Mouse (Mus musculus): ENCODE measurements around the gene Tmem216. TPM values are rescaled to one million over a fixed set of nuclear protein-coding genes. Genes with fewer than 3 reads are reported as not detected.

Tmem216 gene
- polyA plus RNA-seq (2014; fragmentation: Nextera tagmentation; extraction: Ambion mirVana) = 59.2 and 60.2 TPM in 2 replicates

DNA sequence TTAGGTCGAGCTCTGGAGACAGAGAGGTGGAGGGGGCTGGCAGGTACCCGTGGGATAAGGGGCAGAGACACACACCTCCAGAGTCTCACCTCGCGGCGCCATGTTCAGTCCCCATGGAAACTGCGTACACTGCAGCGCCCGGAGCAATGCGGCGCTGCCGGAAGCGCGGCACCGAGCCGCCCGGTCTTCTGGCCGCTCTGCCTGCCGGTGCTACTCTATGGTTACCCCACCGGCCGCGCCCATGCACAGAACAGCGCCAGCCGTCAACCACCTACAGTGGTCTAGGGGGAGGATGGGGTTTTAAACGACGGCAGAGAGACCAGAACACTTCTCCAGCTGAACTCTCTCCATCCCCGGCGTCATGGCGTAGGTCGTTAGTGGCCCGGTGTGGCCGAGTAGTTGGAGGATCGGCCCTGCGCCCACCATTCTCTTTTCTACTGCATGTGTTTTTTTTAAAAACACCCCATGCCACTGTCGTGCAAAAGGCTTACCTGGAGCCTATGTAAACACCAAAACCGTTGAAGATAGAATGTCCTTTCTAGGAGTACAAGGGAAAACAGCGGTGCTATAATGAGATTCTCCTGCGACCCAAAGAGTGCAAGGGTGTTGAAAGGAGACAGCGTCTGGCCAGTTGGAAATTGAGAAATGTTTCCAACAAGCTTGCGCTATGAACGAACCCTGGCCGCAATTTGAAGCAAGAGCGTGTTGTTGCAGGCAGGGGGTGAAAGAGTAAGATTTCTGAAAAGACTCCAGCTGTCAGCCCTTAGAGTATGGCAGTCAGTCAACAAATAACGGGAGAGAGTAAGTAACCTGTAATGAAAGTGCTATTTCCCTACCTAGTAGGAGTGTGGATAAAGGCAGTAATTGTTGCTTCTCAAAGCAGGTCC is at the start of gene Tmem216:
Tmem216 (minus strand) TSS at position 615 of the 887 bp plus-strand sequence.
- Histone ChIP-seq H3K27me3 (ENCODE audit: insufficient read depth, low read length) (no peaks in the 10 kb centered on the region), H3K9ac (peak within 1 kb of the TSS; percentile 64), H3K4me3 (ENCODE audit: low read depth, low read length) (peak within 1 kb of the TSS; percentile 66), H3K9me3 (ENCODE audit: low read depth, low read length) (no peaks in the 10 kb centered on the region), H3K4me2 (peak within 1 kb of the TSS; percentile 89), H3K27ac (ENCODE audit: low read depth) (peak within 1 kb of the TSS; percentile 58), H3K4me1 (ENCODE audit: insufficient read depth) (0 out of 2 replicates have a peak, but pooled peaks cover 6% of the 10 kb centered on the region), H3K36me3 (ENCODE audit: insufficient read depth) (peaks cover 18% of the 10 kb centered on the region)
- WGBS = 1% methylated on average over 43 of the region's 43 CpGs
- peak; percentile 90 for DNase-seq
- TF ChIP-seq CTCF (IDR thresholded peaks at IDR 0.05; ENCODE audit: low read depth) = peak; percentile 17; the same call in 1 of the 2 replicates
- ATAC-seq (ENCODE audit: insufficient read depth) = peak; percentile 99

- H3K36me3 ChIP-seq (ENCODE audit: insufficient read depth) = peaks cover 37% of the 10 kb centered on the region
- peak; percentile 80 for TF ChIP-seq CTCF (IDR thresholded peaks at IDR 0.05; ENCODE audit: low read depth)
- no peaks in the 10 kb centered on the region for H3K9me3 ChIP-seq (ENCODE audit: low read depth, low read length)
- peak; percentile 99 for DNase-seq
- H3K9ac ChIP-seq = peak within 1 kb of the TSS; percentile 94
- peak within 1 kb of the TSS; percentile 92 for H3K27ac ChIP-seq (ENCODE audit: low read depth)
- ATAC-seq (ENCODE audit: insufficient read depth) = peak; percentile 96
- peak within 1 kb of the TSS; percentile 75 for H3K4me2 ChIP-seq
- H3K4me1 ChIP-seq (ENCODE audit: insufficient read depth) = peaks cover 9% of the 10 kb centered on the region; the same call in 1 of the 2 replicates
- H3K27me3 ChIP-seq (ENCODE audit: insufficient read depth, low read length) = no peaks in the 10 kb centered on the region
- WGBS = under 1% methylated on average over 49 of the region's 49 CpGs
- H3K4me3 ChIP-seq (ENCODE audit: low read depth, low read length) = peak within 1 kb of the TSS; percentile 94
Observed at GRCm38 (mm10) chr19:10605293-10605900, 49.4 kb upstream of the Tmem216 start, which contains the start of the genes Ddb1 and Tkfc. Gene Ddb1 (plus strand): TSS chr19:10605327. Gene Tkfc (minus strand): TSS chr19:10605654.

- H3K4me2 ChIP-seq = peak overlapping the region; percentile 71
- 39% methylated on average over 3 of the region's 3 CpGs for WGBS
- H3K9me3 ChIP-seq (ENCODE audit: low read depth, low read length) = no peaks in the 10 kb centered on the region
- TF ChIP-seq CTCF (IDR thresholded peaks at IDR 0.05; ENCODE audit: low read depth) = no peak
- peak overlapping the region; percentile 94 for H3K4me3 ChIP-seq (ENCODE audit: low read depth, low read length)
- ATAC-seq (ENCODE audit: insufficient read depth) (no peak), DNase-seq (no peak)
- peak overlapping the region; percentile 92 for H3K27ac ChIP-seq (ENCODE audit: low read depth)
- no peaks in the 10 kb centered on the region for H3K27me3 ChIP-seq (ENCODE audit: insufficient read depth, low read length)
- peaks cover 9% of the 10 kb centered on the region; the same call in 1 of the 2 replicates for H3K4me1 ChIP-seq (ENCODE audit: insufficient read depth)
- H3K9ac ChIP-seq = peak overlapping the region; percentile 70
- peaks cover 31% of the 10 kb centered on the region for H3K36me3 ChIP-seq (ENCODE audit: insufficient read depth)
Observed at GRCm38 (mm10) chr19:10604534-10604933, 48.5 kb upstream of the Tmem216 start.

DNA sequence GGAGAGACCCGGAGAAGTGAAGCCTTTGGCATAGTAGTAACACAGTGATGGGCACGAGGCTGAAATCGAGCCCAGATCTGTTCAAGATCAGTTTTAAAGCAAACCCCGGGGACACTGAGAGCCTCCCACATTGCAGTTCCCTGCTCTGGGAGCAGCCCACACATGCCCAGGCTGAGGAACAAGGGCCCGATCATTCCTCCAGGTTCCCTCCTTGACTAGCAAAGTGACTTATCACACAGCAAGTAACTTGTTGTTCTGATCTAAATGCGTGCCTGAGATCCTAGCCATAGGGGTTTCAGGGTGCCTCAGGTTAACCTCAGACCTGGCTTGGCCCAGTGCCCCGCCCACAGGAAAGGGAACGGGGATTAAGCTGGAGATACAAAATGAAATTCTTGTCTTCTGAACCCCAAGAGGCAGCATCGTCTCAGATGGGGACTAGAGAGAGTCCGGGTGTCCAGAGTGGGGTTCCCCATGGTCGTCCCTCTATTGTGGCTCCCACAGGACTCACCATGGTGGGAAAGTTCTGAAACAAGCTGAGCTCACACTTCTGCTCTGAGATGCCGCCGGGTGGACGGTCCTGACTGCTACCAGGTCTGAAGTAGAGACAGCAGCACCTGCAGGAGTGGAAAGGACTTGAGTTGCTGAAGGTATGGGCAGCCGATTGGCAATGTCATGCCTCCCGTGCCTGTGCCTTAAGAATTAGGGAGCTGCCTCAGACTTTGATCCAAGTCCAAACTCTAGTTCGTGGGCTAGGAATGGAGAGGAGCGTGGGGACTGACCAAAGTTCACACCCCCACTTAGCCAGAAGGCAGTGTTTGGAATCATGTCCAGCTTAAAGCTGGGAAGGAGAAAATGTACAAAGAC is 47.9 kb upstream of the Tmem216 start:
- H3K4me2 ChIP-seq = 0 out of 2 replicates have a peak overlapping the region, but pooled peaks have one; percentile 71
- H3K9me3 ChIP-seq (ENCODE audit: low read depth, low read length) = no peaks in the 10 kb centered on the region
- H3K27me3 ChIP-seq (ENCODE audit: insufficient read depth, low read length) = no peaks in the 10 kb centered on the region
- no peak overlapping the region for H3K27ac ChIP-seq (ENCODE audit: low read depth)
- H3K9ac ChIP-seq = peak overlapping the region; percentile 70
- peaks cover 27% of the 10 kb centered on the region for H3K36me3 ChIP-seq (ENCODE audit: insufficient read depth)
- no peak for TF ChIP-seq CTCF (IDR thresholded peaks at IDR 0.05; ENCODE audit: low read depth)
- WGBS = 80% methylated on average over 18 of the region's 18 CpGs
- no peak overlapping the region for H3K4me3 ChIP-seq (ENCODE audit: low read depth, low read length)
- H3K4me1 ChIP-seq (ENCODE audit: insufficient read depth) = peaks cover 9% of the 10 kb centered on the region; the same call in 1 of the 2 replicates
- ATAC-seq (ENCODE audit: insufficient read depth) (no peak), DNase-seq (no peak)

- peaks cover 23% of the 10 kb centered on the region for H3K36me3 ChIP-seq (ENCODE audit: insufficient read depth)
- under 1% methylated on average over 9 of the region's 9 CpGs for WGBS
- peak; percentile 98 for DNase-seq
Observed at GRCm38 (mm10) chr19:10602787-10603186, 46.7 kb upstream of the Tmem216 start.

GRCm38 (mm10) chr19:10602247-10602769 is 46.3 kb upstream of the Tmem216 start:
- Histone ChIP-seq H3K4me3 (ENCODE audit: low read depth, low read length) (peak overlapping the region; percentile 21), H3K27ac (ENCODE audit: low read depth) (peak overlapping the region; percentile 89), H3K4me2 (peak overlapping the region; percentile 59), H3K27me3 (ENCODE audit: insufficient read depth, low read length) (no peaks in the 10 kb centered on the region), H3K9me3 (ENCODE audit: low read depth, low read length) (no peaks in the 10 kb centered on the region), H3K9ac (peak overlapping the region; percentile 61), H3K36me3 (ENCODE audit: insufficient read depth) (peaks cover 21% of the 10 kb centered on the region), H3K4me1 (ENCODE audit: insufficient read depth) (peaks cover 9% of the 10 kb centered on the region; the same call in 1 of the 2 replicates)
- no peak for TF ChIP-seq CTCF (IDR thresholded peaks at IDR 0.05; ENCODE audit: low read depth)
- DNase-seq (no peak), ATAC-seq (ENCODE audit: insufficient read depth) (0 out of 2 replicates have a peak, but pooled peaks have one; percentile 16)
- WGBS = 7% methylated on average over 6 of the region's 6 CpGs

More at GRCm38 (mm10) chr19:10602787-10603186, 46.7 kb upstream of the Tmem216 start:
- ATAC-seq (ENCODE audit: insufficient read depth) = peak; percentile 64; the same call in 1 of the 2 replicates
- Histone ChIP-seq H3K4me3 (ENCODE audit: low read depth, low read length) (peak overlapping the region; percentile 21), H3K9ac (peak overlapping the region; percentile 61), H3K27ac (ENCODE audit: low read depth) (peak overlapping the region; percentile 89), H3K4me1 (ENCODE audit: insufficient read depth) (peaks cover 9% of the 10 kb centered on the region; the same call in 1 of the 2 replicates), H3K9me3 (ENCODE audit: low read depth, low read length) (no peaks in the 10 kb centered on the region), H3K27me3 (ENCODE audit: insufficient read depth, low read length) (no peaks in the 10 kb centered on the region), H3K4me2 (peak overlapping the region; percentile 59)
- peak; percentile 88 for TF ChIP-seq CTCF (IDR thresholded peaks at IDR 0.05; ENCODE audit: low read depth)
